Mouse (Mus musculus): Measurements from ENCODE around the gene Pkd1.

DNA sequence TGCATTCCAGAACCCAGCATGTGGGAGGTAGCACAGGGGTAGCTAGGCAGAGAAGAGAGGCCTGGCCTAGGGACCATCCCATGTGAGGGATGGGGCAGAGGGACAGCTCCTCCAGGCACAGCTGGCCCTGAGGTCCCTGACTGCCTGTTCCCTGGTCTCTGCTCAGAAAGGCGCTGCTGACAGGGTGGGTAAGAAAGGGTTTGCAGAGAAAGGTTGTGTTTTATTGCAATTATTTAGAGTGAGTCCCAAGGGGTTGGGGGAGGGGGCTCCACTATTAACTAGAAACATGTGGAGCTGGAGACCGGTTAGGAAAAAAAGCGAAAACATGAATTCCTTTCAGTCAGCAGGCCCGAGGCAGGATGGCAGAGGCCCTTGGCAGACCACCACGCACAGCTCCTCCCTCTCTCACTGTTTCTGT lies 89.9 kb downstream of the Pkd1 start:
- TF ChIP-seq POLR2A (IDR thresholded peaks at IDR 0.05; ENCODE audit: control insufficient read depth, low read depth, low read length) (no peak), CTCF (IDR thresholded peaks at IDR 0.05; ENCODE audit: control insufficient read depth, insufficient read depth, insufficient replicate concordance, low read depth, low read length) (no peak)

Data from testis, adult 2 months (tissue).